In the genomic region with DNA sequence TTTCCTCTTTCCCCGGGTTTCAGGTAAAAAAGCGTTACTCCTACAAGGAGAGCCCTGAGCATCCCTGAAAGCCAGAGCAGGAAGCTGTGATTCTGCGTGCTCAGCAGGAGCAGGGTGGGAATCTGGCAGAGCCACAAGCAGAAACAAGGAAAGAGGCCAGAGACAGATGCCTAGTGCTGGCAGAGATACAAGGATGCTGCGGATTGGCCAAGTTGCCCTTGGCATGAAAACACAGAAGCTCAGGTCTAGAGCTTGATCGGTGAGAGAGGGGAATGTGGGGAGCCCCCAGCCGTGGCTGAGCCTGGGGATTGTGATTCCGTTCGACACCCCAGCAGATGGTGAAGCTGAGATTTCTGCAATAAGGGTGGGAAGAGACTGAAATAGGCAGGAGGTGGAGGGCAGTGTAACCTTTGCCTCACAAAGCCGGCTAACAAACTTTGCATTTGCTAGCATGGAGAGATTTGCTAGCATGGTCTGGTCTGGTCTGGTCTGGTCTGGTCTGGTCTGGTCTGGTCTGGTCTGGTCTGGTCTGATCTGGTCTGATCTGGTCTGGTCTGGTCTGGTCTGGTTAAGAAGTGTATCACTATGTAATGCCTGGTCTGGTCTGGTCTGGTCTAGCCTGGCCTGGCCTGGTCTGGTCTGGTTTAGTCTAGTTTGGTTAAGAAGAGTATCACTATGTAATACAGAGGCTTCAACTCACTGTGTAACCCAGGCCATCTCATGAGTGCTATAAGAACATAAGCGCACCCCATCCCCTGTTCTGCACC, we compare ENCODE assay signal across 10 mouse cellular contexts. TPM values are rescaled to one million over a fixed set of nuclear protein-coding genes. Genes with fewer than 3 reads are reported as not detected.
DNase-seq lines count a peak whose midpoint lies in the region; ATAC-seq lines count a peak whose summit lies in the region.
"Had no signal": no experiment of that assay in that cellular context is flagged by ENCODE, and none has a peak within 500 bp of the region (broad histone marks: within the 10 kb centered on the region; RNA-seq: fewer than 3 reads in every experiment).

No protein-coding gene starts in this region.

- DNase-seq in layer of hippocampus, adult 11-12 months (ENCODE audit: low spot score) = peak; percentile 61
- DNase-seq in layer of hippocampus, adult 9-10 months (ENCODE audit: low spot score) = no peak
- peak; percentile 96 for DNase-seq in cerebellum, postnatal 10 days
- peak; percentile 51 to 73 for DNase-seq in layer of hippocampus, adult 8-10 months (ENCODE audit: low spot score in 2 of 2)
- DNase-seq in right cerebral cortex, adult 2 months (ENCODE audit: low spot score in 2 of 2) = peak; percentile 53 to 64
- DNase-seq in thymus, postnatal 4 days = no peak
- DNase-seq in embryo, embryonic 9.5 days (ENCODE audit: extremely low spot score) = no peak

- no peak for ATAC-seq in inflammation-experienced regulatory T-cells, adult 6 months

RNA-seq across cellular contexts. Expression of a gene that starts 50.4 kb away (rescaled TPM):
- 10 to 100 TPM; 18.4 to 28.8 (median 21.1) TPM for total RNA-seq in layer of hippocampus, adult 8-10 months (2022)
- not detected for polyA plus RNA-seq in inflammation-experienced regulatory T-cells, adult 6 months (2017; shearing (Covaris generic))
- total RNA-seq: MEL had no signal
- polyA plus RNA-seq: myocyte had no signal

Comparison
In these comparisons a context has a peak if more than half of its experiments do, and no peak if none do; other contexts are left out.
1. DNase-seq: peak in layer of hippocampus, adult 11-12 months (single experiment), cerebellum, postnatal 10 days (2 of 2), layer of hippocampus, adult 8-10 months (2 of 2) and right cerebral cortex, adult 2 months (2 of 2); none in layer of hippocampus, adult 9-10 months (single experiment), thymus, postnatal 4 days (single experiment) and embryo, embryonic 9.5 days (single experiment).